Mouse (Mus musculus) hindbrain, embryonic 13.5 days (tissue): Measurements from ENCODE around the gene Ostf1. TPM values are rescaled to one million over a fixed set of nuclear protein-coding genes. Genes with fewer than 3 reads are reported as not detected.
A peak's percentile ranks its signal among the peaks of the same experiment; 100 is the strongest.

Experiments
- ATAC-seq: fragments of 200-750 bp; cut with Nextera tagmentation; 2 replicates; pipeline ENCODE4 v1.8.0; 2017; ENCODE audit warnings: moderate TSS enrichment; ENCODE audit not compliant: low FRiP score
- H3K27ac ChIP-seq: fragments of 300-500 bp; sonication (generic); 2 replicates; pipeline ENCODE4 v1.5.1; 2015; ENCODE audit warnings: inconsistent platforms, mild to moderate bottlenecking, moderate library complexity
- H3K27me3 ChIP-seq: fragments of 300-500 bp; sonication (generic); 2 replicates; pipeline ENCODE4 v1.6.1; 2015; ENCODE audit warnings: mild to moderate bottlenecking, inconsistent platforms
- H3K36me3 ChIP-seq: fragments of 300-500 bp; sonication (generic); 2 replicates; pipeline ENCODE4 v1.6.1; 2015; ENCODE audit warnings: mild to moderate bottlenecking, inconsistent platforms
- H3K4me1 ChIP-seq: fragments of 300-500 bp; sonication (generic); replicated peaks from 2 replicates; pipeline ENCODE4 v1.6.1; 2015; ENCODE audit warnings: inconsistent platforms
- H3K4me2 ChIP-seq: fragments of 300-500 bp; sonication (generic); 2 replicates; pipeline ENCODE4 v1.6.1; 2015; ENCODE audit warnings: inconsistent platforms, mild to moderate bottlenecking, moderate library complexity
- H3K4me3 ChIP-seq: fragments of 300-500 bp; sonication (generic); 2 replicates; pipeline ENCODE4 v1.5.1; 2015; ENCODE audit warnings: mild to moderate bottlenecking, inconsistent platforms
- H3K9ac ChIP-seq: fragments of 300-500 bp; sonication (generic); 2 replicates; pipeline ENCODE4 v1.6.1; 2015; ENCODE audit warnings: mild to moderate bottlenecking, inconsistent platforms
- H3K9me3 ChIP-seq: fragments of 300-500 bp; sonication (generic); 2 replicates; pipeline ENCODE4 v1.6.1; 2016; ENCODE audit warnings: inconsistent platforms
- WGBS: fragments of 180-500 bp; shearing (Covaris S2); methylation state at CpG from one replicate; pipeline ENCODE4 v1.1.7; 2015; 5-methylcytosine and 5-hydroxymethylcytosine counted together
- polyA plus RNA-seq: library from polyadenylated mRNA; unstranded; fragments of >200 nt; fragmentation: Nextera tagmentation; extraction: Ambion mirVana; gene quantifications from 2 replicates; pipeline ENCODE4 v1.2.1, GENCODE M21; 2015

Gene Ostf1
- polyA plus RNA-seq, 1 experiment from 2014 or later: 54.5 TPM

- Histone ChIP-seq H3K36me3 (no peaks in the 10 kb centered on the region), H3K27ac (no peak overlapping the region), H3K9ac (no peak overlapping the region), H3K4me1 (no peaks in the 10 kb centered on the region), H3K9me3 (no peaks in the 10 kb centered on the region), H3K4me2 (no peak overlapping the region), H3K4me3 (no peak overlapping the region), H3K27me3 (no peaks in the 10 kb centered on the region)
- no peak for ATAC-seq
- WGBS: 74% methylated on average over 4 of the region's 4 CpGs
Observed at GRCm38 (mm10) chr19:18641001-18641400, 9.4 kb upstream of the Ostf1 start.

- H3K4me3 ChIP-seq: no peak overlapping the region
- H3K36me3 ChIP-seq: no peaks in the 10 kb centered on the region
- H3K27ac ChIP-seq: no peak overlapping the region
- ATAC-seq: no peak
- H3K9ac ChIP-seq: no peak overlapping the region
- H3K4me2 ChIP-seq: no peak overlapping the region
- WGBS: 28% methylated on average over 2 of the region's 2 CpGs
- no peaks in the 10 kb centered on the region for H3K4me1 ChIP-seq
- H3K9me3 ChIP-seq: no peaks in the 10 kb centered on the region
- no peaks in the 10 kb centered on the region for H3K27me3 ChIP-seq
Observed at GRCm38 (mm10) chr19:18639552-18639951, 7.9 kb upstream of the Ostf1 start.

- 68% methylated on average over 5 of the region's 5 CpGs for WGBS
- H3K27ac ChIP-seq: no peak overlapping the region
Observed at GRCm38 (mm10) chr19:18638949-18639348, 7.3 kb upstream of the Ostf1 start.

GRCm38 (mm10) chr19:18637954-18638353 lies 6.3 kb upstream of the Ostf1 start:
- Histone ChIP-seq H3K27ac (no peak overlapping the region), H3K4me3 (no peak overlapping the region), H3K27me3 (no peaks in the 10 kb centered on the region), H3K36me3 (no peaks in the 10 kb centered on the region), H3K4me2 (no peak overlapping the region), H3K9me3 (no peaks in the 10 kb centered on the region), H3K4me1 (no peaks in the 10 kb centered on the region), H3K9ac (no peak overlapping the region)
- WGBS: 88% methylated on average over 5 of the region's 5 CpGs
- no peak for ATAC-seq

More at GRCm38 (mm10) chr19:18638949-18639348, 7.3 kb upstream of the Ostf1 start:
- no peak overlapping the region for H3K4me2 ChIP-seq
- H3K36me3 ChIP-seq: no peaks in the 10 kb centered on the region
- no peaks in the 10 kb centered on the region for H3K27me3 ChIP-seq
- no peak for ATAC-seq
- no peak overlapping the region for H3K9ac ChIP-seq
- no peaks in the 10 kb centered on the region for H3K4me1 ChIP-seq
- no peak overlapping the region for H3K4me3 ChIP-seq
- no peaks in the 10 kb centered on the region for H3K9me3 ChIP-seq

- Histone ChIP-seq H3K9ac (peak overlapping the region; percentile 81), H3K36me3 (no peaks in the 10 kb centered on the region), H3K4me3 (peak overlapping the region; percentile 81), H3K9me3 (no peaks in the 10 kb centered on the region), H3K4me2 (peak overlapping the region; percentile 86), H3K27ac (no peak overlapping the region), H3K4me1 (peaks cover 16% of the 10 kb centered on the region; the same call in 1 of the 2 replicates), H3K27me3 (peaks cover 8% of the 10 kb centered on the region; the same call in 1 of the 2 replicates)
- ATAC-seq: no peak
- WGBS: 66% methylated on average over 13 of the region's 13 CpGs
Observed at GRCm38 (mm10) chr19:18632231-18633185, 885 bp upstream of the Ostf1 start.

GRCm38 (mm10) chr19:18631161-18631643 lies 421 bp downstream of the Ostf1 start:
- Histone ChIP-seq H3K4me3 (peak overlapping the region; percentile 81), H3K36me3 (no peaks in the 10 kb centered on the region), H3K9me3 (no peaks in the 10 kb centered on the region), H3K4me1 (peaks cover 16% of the 10 kb centered on the region; the same call in 1 of the 2 replicates), H3K9ac (peak overlapping the region; percentile 81), H3K27ac (peak overlapping the region; percentile 79), H3K4me2 (peak overlapping the region; percentile 86), H3K27me3 (peaks cover 8% of the 10 kb centered on the region; the same call in 1 of the 2 replicates)
- peak; percentile 67 for ATAC-seq
- under 1% methylated on average over 40 of the region's 40 CpGs for WGBS

- WGBS: 14% methylated on average over 17 of the region's 17 CpGs
- Histone ChIP-seq H3K9ac (peak overlapping the region; percentile 81), H3K4me2 (peak overlapping the region; percentile 86), H3K4me3 (peak overlapping the region; percentile 81), H3K9me3 (no peaks in the 10 kb centered on the region), H3K4me1 (peaks cover 16% of the 10 kb centered on the region; the same call in 1 of the 2 replicates), H3K27me3 (peaks cover 8% of the 10 kb centered on the region; the same call in 1 of the 2 replicates), H3K36me3 (no peaks in the 10 kb centered on the region), H3K27ac (no peak overlapping the region)
- no peak for ATAC-seq
Observed at GRCm38 (mm10) chr19:18630221-18631119, 1.2 kb downstream of the Ostf1 start.

- Histone ChIP-seq H3K4me1 (peaks cover 16% of the 10 kb centered on the region; the same call in 1 of the 2 replicates), H3K9ac (no peak overlapping the region), H3K4me2 (peak overlapping the region; percentile 32), H3K27me3 (peaks cover 8% of the 10 kb centered on the region; the same call in 1 of the 2 replicates), H3K9me3 (no peaks in the 10 kb centered on the region), H3K36me3 (no peaks in the 10 kb centered on the region), H3K27ac (no peak overlapping the region), H3K4me3 (no peak overlapping the region)
- no peak for ATAC-seq
- WGBS: 62% methylated on average over 1 of the region's 1 CpGs
Observed at GRCm38 (mm10) chr19:18629589-18629988, 2.0 kb downstream of the Ostf1 start.

- Histone ChIP-seq H3K36me3 (no peaks in the 10 kb centered on the region), H3K4me2 (no peak overlapping the region), H3K4me1 (no peaks in the 10 kb centered on the region), H3K9ac (no peak overlapping the region), H3K4me3 (no peak overlapping the region), H3K27me3 (no peaks in the 10 kb centered on the region), H3K9me3 (no peaks in the 10 kb centered on the region), H3K27ac (no peak overlapping the region)
- no peak for ATAC-seq
- 73% methylated on average over 2 of the region's 2 CpGs for WGBS
Observed at GRCm38 (mm10) chr19:18623894-18624293, 7.7 kb downstream of the Ostf1 start.

GRCm38 (mm10) chr19:18619691-18620090 lies 11.9 kb downstream of the Ostf1 start:
- no peak overlapping the region for H3K9ac ChIP-seq
- 0 out of 2 replicates have a peak, but pooled peaks cover 5% of the 10 kb centered on the region for H3K4me1 ChIP-seq
- WGBS: 96% methylated on average over 1 of the region's 1 CpGs
- no peak overlapping the region for H3K4me2 ChIP-seq
- H3K27me3 ChIP-seq: no peaks in the 10 kb centered on the region
- no peaks in the 10 kb centered on the region for H3K9me3 ChIP-seq
- H3K36me3 ChIP-seq: no peaks in the 10 kb centered on the region
- no peak overlapping the region for H3K27ac ChIP-seq
- no peak overlapping the region for H3K4me3 ChIP-seq
- no peak for ATAC-seq

- Histone ChIP-seq H3K4me3 (no peak overlapping the region), H3K9ac (no peak overlapping the region), H3K36me3 (no peaks in the 10 kb centered on the region), H3K27ac (no peak overlapping the region), H3K4me1 (0 out of 2 replicates have a peak, but pooled peaks cover 5% of the 10 kb centered on the region), H3K4me2 (no peak overlapping the region), H3K9me3 (no peaks in the 10 kb centered on the region), H3K27me3 (no peaks in the 10 kb centered on the region)
- WGBS: 77% methylated on average over 5 of the region's 5 CpGs
- ATAC-seq: no peak
Observed at GRCm38 (mm10) chr19:18619060-18619459, 12.6 kb downstream of the Ostf1 start.

- ATAC-seq: no peak
- 87% methylated on average over 1 of the region's 1 CpGs for WGBS
- no peaks in the 10 kb centered on the region for H3K9me3 ChIP-seq
- H3K9ac ChIP-seq: no peak overlapping the region
- no peaks in the 10 kb centered on the region for H3K36me3 ChIP-seq
- 0 out of 2 replicates have a peak, but pooled peaks cover 5% of the 10 kb centered on the region for H3K4me1 ChIP-seq
- no peak overlapping the region for H3K27ac ChIP-seq
- H3K4me3 ChIP-seq: no peak overlapping the region
- no peaks in the 10 kb centered on the region for H3K27me3 ChIP-seq
- no peak overlapping the region for H3K4me2 ChIP-seq
Observed at GRCm38 (mm10) chr19:18617504-18617903, 14.1 kb downstream of the Ostf1 start.
